Mouse (Mus musculus) cerebellum, adult (tissue): ENCODE results near the gene Sema4b.

Experiments
- ATAC-seq: cut with Nextera tagmentation; 2 replicates; pipeline ENCODE4 v1.9.2; 2017; ENCODE audit warnings: mild to moderate bottlenecking, moderate library complexity, mixed read lengths; ENCODE audit not compliant: insufficient number of reproducible peaks, low FRiP score, low TSS enrichment

Sema4b gene

DNA sequence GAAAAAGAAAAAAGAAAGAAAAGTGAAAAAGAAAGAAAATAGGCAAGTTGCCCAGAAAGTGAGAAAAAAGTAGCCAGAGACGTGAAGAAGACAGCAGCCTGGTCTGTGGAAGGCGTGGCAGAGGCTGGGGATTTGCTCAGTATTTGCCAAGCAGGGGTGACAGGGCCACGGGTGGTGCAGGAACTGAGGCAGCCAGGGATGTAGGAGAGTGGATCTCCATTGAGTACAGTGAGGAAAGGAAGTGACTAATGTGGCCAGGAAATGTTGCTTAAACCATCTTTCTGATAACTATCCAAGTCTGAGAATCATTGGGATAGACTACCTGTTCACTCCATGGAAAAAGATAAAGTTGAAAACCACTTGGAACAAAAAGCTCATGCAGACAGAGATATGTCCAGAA is 10.5 kb upstream of the Sema4b start:
- no peak for ATAC-seq

DNA sequence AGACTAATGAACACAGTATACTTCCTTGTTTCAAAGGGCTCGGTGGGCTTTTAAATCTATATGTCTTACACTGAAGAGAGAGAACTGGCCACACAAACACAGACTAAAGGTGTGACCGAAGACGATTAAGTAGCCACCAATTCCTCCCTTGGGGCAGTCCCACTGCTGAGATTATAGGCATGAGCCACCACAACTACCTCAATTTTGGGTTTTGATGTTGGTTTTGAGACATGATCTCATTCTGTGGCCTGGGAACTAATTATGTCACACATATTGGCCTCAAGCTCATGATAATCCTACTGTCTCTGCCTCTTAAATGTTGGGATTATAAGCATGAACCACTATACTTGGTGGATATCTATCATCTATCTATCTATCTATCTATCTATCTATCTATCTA is 9.2 kb upstream of the Sema4b start:
- no peak for ATAC-seq

- no peak for ATAC-seq
Measured at GRCm38 (mm10) chr7:80178037-80178729, 8.5 kb upstream of the Sema4b start.

DNA sequence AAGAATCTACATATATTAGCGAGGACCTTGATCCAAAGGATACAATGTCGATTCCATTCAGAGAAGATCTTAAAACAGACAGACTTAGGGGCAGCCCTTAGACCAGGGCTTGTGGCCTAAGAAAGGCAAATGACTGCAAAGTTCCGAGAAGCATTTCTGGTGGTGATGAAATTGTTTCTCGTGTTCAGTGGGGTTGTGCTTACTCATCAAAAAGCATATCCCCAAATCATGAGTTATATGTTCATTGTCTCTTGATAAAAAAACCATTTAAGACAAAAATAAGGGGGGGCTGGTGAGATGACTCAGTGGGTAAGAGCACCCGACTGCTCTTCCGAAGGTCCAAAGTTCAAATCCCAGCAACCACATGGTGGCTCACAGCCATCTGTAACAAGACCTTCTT is 7.3 kb upstream of the Sema4b start:
- ATAC-seq: no peak

DNA sequence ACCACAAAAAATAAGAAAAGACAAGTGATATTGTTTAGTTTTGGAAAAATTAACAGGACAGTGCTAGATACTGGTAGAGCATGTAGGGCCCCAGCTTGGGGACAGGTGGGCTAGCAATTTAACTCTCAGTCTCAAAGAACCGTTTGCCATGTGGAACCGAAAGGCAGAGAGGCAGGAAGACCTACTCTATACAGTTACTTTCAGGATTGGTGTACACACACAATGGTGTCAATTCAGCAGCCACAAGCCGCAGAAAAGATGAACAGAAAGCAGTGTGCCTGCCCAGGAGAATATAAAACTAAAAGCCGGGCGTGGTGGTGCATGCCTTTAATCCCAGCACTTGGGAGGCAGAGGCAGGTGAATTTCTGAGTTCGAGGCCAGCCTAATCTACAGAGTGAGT is 6.9 kb upstream of the Sema4b start:
- ATAC-seq: no peak

GRCm38 (mm10) chr7:80180202-80180601 is 6.4 kb upstream of the Sema4b start:
- ATAC-seq: no peak

DNA sequence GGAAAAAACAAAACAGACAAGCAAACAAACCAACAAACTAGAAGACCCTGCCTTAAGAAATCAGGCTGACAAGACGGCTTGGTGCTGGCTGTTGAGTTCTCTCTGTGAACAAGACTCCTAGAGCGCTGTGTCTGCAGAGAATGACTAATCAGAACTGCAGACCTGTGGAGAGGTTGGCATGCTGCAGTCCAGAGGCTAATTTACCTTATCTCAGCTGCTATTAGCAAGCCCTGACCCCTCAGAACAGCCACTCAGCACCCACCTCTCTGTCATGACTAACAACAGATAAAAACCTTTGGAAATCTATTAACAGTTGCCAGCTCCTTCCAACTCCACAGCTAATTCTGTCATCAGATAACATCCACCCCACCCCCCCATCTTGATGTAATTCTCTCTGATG is 5.6 kb upstream of the Sema4b start:
- ATAC-seq: no peak

- no peak for ATAC-seq
Measured at GRCm38 (mm10) chr7:80182139-80182538, 4.5 kb upstream of the Sema4b start.

DNA sequence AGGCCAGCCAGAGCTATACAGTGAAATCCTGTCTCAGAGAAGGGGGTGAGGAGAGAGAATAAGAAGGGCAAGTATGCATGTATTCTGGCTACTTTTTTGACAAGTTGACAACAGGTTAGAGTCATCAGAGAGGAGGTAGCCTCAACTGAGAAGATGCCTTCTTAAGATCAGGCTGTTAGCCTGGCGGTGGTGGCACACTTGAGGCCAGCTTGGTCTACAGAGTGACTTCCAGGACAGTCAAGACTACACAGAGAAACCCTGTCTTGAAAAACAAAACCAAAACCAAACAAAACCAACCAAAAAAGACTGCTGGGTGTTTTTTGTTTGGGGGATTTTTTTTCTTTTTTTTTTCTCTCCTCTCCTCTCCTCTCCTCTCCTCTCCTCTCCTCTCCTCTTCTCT is 3.2 kb upstream of the Sema4b start:
- ATAC-seq: no peak

DNA sequence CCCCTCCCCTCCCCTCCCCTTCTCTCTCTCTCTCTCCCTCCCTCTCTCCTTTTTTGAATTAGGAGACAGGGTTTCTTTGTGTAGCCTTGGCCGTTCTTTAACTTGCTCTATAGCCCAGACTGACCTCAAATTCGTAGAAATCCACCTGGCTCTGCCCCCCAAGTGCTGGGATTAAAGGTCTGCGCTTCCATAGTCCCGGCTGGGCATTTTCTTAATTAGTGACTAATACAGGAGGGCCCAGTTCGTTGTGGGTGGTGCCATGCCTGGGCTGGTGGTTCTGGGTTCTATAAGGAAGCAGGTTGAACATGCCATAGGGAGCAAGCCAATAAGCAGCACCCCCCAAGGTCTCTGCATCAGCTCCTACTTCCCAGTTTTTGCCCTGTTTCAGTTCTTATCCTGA is 2.7 kb upstream of the Sema4b start:
- no peak for ATAC-seq

DNA sequence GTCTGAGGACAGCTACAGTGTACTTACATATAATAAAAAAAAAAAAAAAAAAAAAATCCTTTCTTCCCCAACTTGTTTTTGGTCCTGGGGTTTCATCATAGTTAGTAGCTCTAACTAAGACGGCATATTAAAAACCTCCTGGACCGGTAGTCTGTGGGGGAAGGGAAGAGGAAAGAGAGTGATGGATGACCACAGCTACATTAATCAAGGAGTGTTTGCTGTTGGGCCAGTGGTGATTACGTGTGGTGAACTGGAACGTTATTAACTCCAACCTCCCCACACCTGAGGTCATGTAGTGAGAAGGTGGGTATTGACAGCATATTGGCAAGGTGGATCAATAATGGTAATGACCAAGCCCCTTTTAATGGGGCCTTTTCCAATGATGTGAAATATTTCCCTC is 2.1 kb upstream of the Sema4b start:
- no peak for ATAC-seq

DNA sequence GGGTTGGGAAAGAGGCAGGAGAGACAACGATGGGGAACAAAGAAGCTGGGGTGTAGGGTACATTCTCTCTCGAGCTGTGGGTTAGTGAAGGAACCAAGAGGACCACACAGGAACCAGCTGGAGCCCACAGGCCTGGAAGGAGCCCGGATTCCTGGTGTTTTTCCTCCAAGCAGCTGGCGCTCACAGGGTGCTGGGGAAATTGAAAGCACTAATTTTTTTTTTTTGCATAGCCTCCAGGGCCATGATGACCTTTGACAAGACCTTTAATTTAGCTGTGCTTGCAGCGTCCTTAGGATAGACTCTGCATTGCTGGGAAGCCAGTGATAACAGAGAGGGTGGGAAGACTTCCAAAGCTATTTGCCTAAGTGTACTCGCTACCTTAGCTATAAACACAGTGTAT is 1.7 kb upstream of the Sema4b start:
- no peak for ATAC-seq

DNA sequence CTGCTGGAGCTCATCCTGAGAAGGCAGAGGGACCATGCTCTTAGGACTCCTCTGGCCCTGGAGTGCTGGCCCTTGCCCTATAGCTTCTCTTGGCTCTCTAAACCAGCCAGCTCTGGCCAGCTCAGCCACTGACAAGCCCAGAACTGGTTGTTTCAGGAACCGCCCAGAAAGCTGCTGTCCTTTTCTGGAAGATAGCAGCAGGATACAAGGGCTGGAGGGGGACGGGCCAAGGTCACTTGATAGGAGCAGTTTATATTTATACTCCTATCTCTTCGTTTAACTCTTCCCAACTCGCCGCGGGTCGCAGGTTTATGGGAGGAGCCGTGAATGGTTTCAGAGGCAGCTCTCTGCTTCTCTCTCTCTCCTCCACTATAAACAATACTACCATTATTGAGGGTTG is 620 bp upstream of the Sema4b start:
- no peak for ATAC-seq

DNA sequence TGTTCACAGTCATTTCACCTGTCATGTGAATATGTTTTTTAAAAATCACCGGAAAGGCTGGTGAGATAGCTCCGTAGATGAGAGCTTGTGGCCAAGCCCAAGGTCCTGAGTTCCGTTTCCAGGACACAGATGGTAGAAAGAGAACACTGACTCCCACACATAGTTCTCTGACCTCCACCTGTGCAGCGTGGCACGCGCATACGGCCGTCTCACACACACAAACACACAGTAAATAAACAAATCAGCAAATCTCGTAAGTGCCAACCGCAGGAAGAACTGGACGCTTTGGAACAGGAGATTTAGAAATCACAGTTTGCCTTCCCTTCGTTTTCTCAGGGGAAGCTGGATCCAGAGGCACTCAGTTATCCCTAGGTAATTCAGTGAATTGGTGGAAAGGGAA is 860 bp downstream of the Sema4b start:
- no peak for ATAC-seq

DNA sequence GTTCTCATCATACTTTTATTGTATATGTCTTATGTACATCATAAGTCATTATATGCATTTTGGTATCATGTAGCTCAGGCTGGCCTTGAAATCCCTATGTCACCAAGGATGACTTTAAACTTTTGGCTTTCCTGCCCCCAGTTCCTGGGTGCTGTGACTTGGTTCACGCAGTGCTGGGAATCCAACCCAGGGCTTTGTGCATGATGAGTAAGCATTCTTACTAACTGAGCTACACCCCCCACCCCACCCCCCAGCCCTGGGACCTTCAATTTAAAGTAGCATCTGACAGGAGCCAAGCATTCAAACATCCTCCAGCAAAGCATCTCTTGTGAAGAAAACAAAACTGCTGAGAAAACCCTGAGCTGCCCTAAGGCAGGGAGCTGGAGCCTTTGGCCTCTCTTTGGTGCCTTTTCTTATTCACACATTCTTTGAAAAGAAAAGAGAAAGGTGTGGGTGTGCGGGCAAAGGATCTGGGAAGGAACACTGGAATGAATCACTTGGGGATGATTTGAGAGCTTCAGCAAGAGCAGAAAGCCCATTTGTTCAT is 2.0 kb downstream of the Sema4b start:
- ATAC-seq: no peak

DNA sequence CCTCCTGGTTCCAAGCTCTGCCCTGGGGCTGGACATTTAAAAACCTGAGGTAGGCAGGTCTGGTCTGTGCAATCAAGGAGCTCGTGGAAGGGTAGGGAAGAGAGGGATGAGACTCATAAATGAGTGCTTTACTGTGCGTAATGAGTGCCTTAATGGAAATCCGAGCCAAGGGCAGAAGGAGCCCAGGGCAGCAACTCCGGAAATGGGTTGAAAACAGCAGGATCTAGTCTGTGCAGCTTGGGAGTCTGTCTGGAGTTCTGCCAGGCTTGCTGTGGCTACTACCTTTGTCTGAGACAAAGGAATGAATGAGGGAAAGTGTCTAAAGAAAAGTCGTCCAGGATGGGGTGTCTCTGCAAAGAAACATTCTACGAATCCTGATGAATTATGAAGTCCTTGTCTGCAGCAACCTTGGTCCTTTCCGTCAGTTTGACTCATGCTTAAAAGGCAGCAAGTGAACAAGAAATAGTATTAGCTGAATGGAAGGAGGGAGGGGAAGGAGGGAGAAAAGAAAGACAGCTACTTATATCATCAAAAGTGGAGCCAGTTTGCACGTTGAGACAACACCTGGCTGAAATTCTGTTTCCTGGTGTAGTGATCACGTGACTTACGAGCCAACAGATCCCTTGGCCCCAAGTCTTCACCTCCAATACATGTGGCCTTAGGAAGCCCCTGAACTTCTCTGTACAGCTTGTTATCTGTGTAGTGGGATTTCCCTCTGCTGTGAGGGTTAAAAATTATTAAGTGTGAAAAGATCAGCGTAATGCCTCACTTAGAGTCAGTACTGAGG is 2.7 kb downstream of the Sema4b start:
- no peak for ATAC-seq

DNA sequence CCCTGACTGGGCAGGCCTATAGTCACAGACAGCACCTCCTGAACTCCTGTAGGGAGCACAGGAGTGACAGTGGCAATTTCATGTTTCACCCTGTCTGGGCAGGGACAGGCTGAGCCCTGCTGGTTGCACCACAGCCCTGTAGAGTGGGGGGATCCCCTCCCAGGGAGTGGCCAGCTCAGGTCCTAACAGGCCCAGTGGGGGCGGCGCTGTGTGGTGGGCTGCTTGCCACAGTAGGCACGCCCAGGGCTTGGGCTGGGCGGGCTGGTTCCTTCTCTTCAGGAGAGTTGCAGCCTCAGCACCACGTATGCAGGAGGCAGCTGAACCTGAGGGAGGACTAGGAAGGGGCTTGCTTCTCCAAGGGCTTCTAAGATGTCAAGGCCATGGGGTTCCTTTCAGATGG is 4.8 kb downstream of the Sema4b start:
- no peak for ATAC-seq

DNA sequence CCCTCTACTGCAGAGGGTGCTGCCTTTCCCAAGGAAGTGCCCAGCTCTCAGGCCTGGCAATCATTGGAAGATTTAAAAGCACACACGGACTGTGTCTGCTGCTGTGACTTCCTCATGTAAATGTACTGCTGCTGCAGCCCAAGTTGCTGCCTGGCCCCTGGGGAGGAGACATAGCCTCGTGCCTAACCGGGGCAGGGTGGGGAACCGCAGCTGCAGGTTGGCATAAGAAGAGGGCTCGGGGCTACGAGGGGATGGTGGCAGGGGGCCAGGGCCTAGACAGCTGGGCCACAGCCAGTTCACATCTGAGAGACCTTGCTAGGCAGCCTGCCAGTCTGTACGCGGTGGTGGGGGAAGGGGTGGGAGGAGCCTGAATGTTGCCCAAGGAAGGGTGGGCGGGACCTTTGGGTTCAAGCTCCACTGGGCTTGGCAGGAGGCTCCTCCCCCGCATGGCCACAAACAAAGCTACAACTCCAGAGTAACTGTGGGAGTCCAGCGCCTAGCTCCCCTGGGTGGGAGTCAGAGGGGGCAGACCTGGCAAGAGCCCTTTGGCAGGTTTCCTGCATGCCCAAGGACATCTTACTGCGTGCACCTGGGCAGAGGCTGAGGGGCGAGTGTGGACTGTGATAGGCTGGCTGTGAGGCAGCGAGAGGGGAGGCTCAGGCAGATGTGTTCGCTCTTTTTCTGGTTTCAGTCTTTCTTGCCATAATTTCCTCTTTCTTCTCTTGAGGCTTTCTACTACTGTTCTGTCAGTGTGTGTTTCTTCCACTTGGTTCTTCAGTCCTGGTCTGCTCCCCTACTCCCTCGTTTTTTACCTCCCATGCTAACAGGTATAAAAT is 5.8 kb downstream of the Sema4b start:
- no peak for ATAC-seq

GRCm38 (mm10) chr7:80193941-80194739 is 7.5 kb downstream of the Sema4b start:
- ATAC-seq: no peak

- no peak for ATAC-seq
Measured at GRCm38 (mm10) chr7:80195146-80195545, 8.5 kb downstream of the Sema4b start.
